Mouse (Mus musculus) layer of hippocampus, adult 18-20 months (tissue): Measurements from ENCODE around the gene Scrg1. TPM values are rescaled to one million over a fixed set of nuclear protein-coding genes. Genes with fewer than 3 reads are reported as not detected.
"Not testable (repeated sequence)": the region's sequence is repeated elsewhere in the genome, so short reads cannot be mapped to it uniquely, and the experiment has no call there.

Experiments
- DNase-seq, 2 experiments: peaks; one replicate each; pipeline ENCODE4 v3.0.0; 2022; ENCODE audit warnings: low spot score in 2 of 2
- long read RNA-seq: library from polyadenylated mRNA; stranded (forward); transcript quantifications from one replicate; pipeline ENCODE4 v2.0.0, GENCODE M21; 2021
- total RNA-seq, 2 experiments: library from RNA; stranded (reverse); gene quantifications; 2 replicates each; pipeline ENCODE4 v1.2.3; 2021

The Scrg1 gene
- total RNA-seq = 10 to 100 TPM; 60.7 to 68.0 TPM
- long read RNA-seq, transcript Scrg1-201 (3 exons, 700 nt) = major isoform, 25 of 26 reads
- long read RNA-seq, partial matches to known transcripts = 0 of 26 reads
- long read RNA-seq, other reads (novel, unspliced or antisense) = 1 of 26 reads

- DNase-seq = no peak
Observed at GRCm38 (mm10) chr8:57455765-57456164, at the start of gene Scrg1. Gene Scrg1, plus strand, starts transcription at chr8:57455923.

GRCm38 (mm10) chr8:57406366-57406765 is 49.4 kb upstream of the Scrg1 start:
- DNase-seq = no peak

- no peak for DNase-seq
Observed at GRCm38 (mm10) chr8:57409333-57409732, 46.4 kb upstream of the Scrg1 start.

- no peak for DNase-seq
Observed at GRCm38 (mm10) chr8:57409779-57410472, 45.8 kb upstream of the Scrg1 start.

- DNase-seq = peak in 1 of 2 experiments; percentile 31
Observed at GRCm38 (mm10) chr8:57410473-57410863, 45.3 kb upstream of the Scrg1 start.

- no peak for DNase-seq
Observed at GRCm38 (mm10) chr8:57411366-57411765, 44.4 kb upstream of the Scrg1 start.

- no peak for DNase-seq
Observed at GRCm38 (mm10) chr8:57416827-57417226, 38.9 kb upstream of the Scrg1 start.

- peak in 1 of 2 experiments; percentile 50 for DNase-seq
Observed at GRCm38 (mm10) chr8:57426074-57426473, 29.6 kb upstream of the Scrg1 start.

- DNase-seq = no peak
Observed at GRCm38 (mm10) chr8:57427581-57428366, 27.9 kb upstream of the Scrg1 start.

- no peak for DNase-seq
Observed at GRCm38 (mm10) chr8:57428566-57428965, 27.2 kb upstream of the Scrg1 start.

- peak; percentile 35 to 75 for DNase-seq
Observed at GRCm38 (mm10) chr8:57429166-57429887, 26.4 kb upstream of the Scrg1 start.

GRCm38 (mm10) chr8:57429888-57430274 is 25.8 kb upstream of the Scrg1 start:
- not testable (repeated sequence) for DNase-seq

- peak; percentile 17 to 45 for DNase-seq
Observed at GRCm38 (mm10) chr8:57430901-57431300, 24.8 kb upstream of the Scrg1 start.

- DNase-seq = no peak
Observed at GRCm38 (mm10) chr8:57432802-57433201, 22.9 kb upstream of the Scrg1 start.

GRCm38 (mm10) chr8:57435768-57436436 is 19.8 kb upstream of the Scrg1 start:
- peak in 1 of 2 experiments; percentile 64 for DNase-seq

GRCm38 (mm10) chr8:57436437-57436796 is 19.3 kb upstream of the Scrg1 start:
- DNase-seq = no peak

GRCm38 (mm10) chr8:57441131-57441530 is 14.6 kb upstream of the Scrg1 start:
- no peak for DNase-seq

- DNase-seq = no peak
Observed at GRCm38 (mm10) chr8:57441556-57441955, 14.2 kb upstream of the Scrg1 start.

- DNase-seq = no peak
Observed at GRCm38 (mm10) chr8:57443289-57443688, 12.4 kb upstream of the Scrg1 start.

GRCm38 (mm10) chr8:57445901-57446300 is 9.8 kb upstream of the Scrg1 start:
- not testable (repeated sequence) for DNase-seq

GRCm38 (mm10) chr8:57450726-57451125 is 5.0 kb upstream of the Scrg1 start:
- no peak for DNase-seq
